Mouse (Mus musculus): ENCODE measurements around the gene Gadd45gip1. TPM values are rescaled to one million over a fixed set of nuclear protein-coding genes. Genes with fewer than 3 reads are reported as not detected.

Gene Gadd45gip1
- polyA plus RNA-seq, 1 experiment from 2014 or later: 71.0 TPM

- no peak for ATAC-seq
- no peak overlapping the region for H3K9ac ChIP-seq
- H3K4me3 ChIP-seq: no peak overlapping the region
- peaks cover 98% of the 10 kb centered on the region for H3K27me3 ChIP-seq (replicated peaks)
- H3K4me2 ChIP-seq: no peak overlapping the region
- no peaks in the 10 kb centered on the region for H3K36me3 ChIP-seq
- H3K4me1 ChIP-seq: 0 out of 2 replicates have a peak, but pooled peaks cover 10% of the 10 kb centered on the region
- 23% methylated on average over 11 of the region's 11 CpGs for WGBS (ENCODE audit: insufficient replicate concordance)
- H3K27ac ChIP-seq: no peak overlapping the region
- no peaks in the 10 kb centered on the region for H3K9me3 ChIP-seq (replicated peaks)
Measured at GRCm38 (mm10) chr8:84788896-84789295, 42.4 kb upstream of the Gadd45gip1 start.

GRCm38 (mm10) chr8:84789345-84789744 lies 42.0 kb upstream of the Gadd45gip1 start:
- ATAC-seq: no peak
- 44% methylated on average over 5 of the region's 5 CpGs for WGBS (ENCODE audit: insufficient replicate concordance)
- Histone ChIP-seq H3K9me3 (replicated peaks) (no peaks in the 10 kb centered on the region), H3K9ac (no peak overlapping the region), H3K27ac (no peak overlapping the region), H3K4me2 (no peak overlapping the region), H3K36me3 (no peaks in the 10 kb centered on the region), H3K4me1 (0 out of 2 replicates have a peak, but pooled peaks cover 12% of the 10 kb centered on the region), H3K4me3 (no peak overlapping the region), H3K27me3 (replicated peaks) (peaks cover 98% of the 10 kb centered on the region)

GRCm38 (mm10) chr8:84789855-84790486 lies 41.4 kb upstream of the Gadd45gip1 start:
- no peak overlapping the region for H3K4me2 ChIP-seq
- H3K4me3 ChIP-seq: no peak overlapping the region
- peaks cover 98% of the 10 kb centered on the region for H3K27me3 ChIP-seq (replicated peaks)
- no peaks in the 10 kb centered on the region for H3K9me3 ChIP-seq (replicated peaks)
- no peak overlapping the region for H3K27ac ChIP-seq
- H3K9ac ChIP-seq: no peak overlapping the region
- 72% methylated on average over 9 of the region's 9 CpGs for WGBS (ENCODE audit: insufficient replicate concordance)
- H3K36me3 ChIP-seq: no peaks in the 10 kb centered on the region
- 0 out of 2 replicates have a peak, but pooled peaks cover 12% of the 10 kb centered on the region for H3K4me1 ChIP-seq
- no peak for ATAC-seq

GRCm38 (mm10) chr8:84790537-84790936 lies 40.8 kb upstream of the Gadd45gip1 start:
- Histone ChIP-seq H3K4me3 (no peak overlapping the region), H3K4me2 (no peak overlapping the region), H3K27me3 (replicated peaks) (peaks cover 98% of the 10 kb centered on the region), H3K27ac (no peak overlapping the region), H3K36me3 (no peaks in the 10 kb centered on the region), H3K9ac (no peak overlapping the region), H3K4me1 (0 out of 2 replicates have a peak, but pooled peaks cover 12% of the 10 kb centered on the region), H3K9me3 (replicated peaks) (no peaks in the 10 kb centered on the region)
- 65% methylated on average over 2 of the region's 2 CpGs for WGBS (ENCODE audit: insufficient replicate concordance)
- ATAC-seq: 0 out of 2 replicates have a peak, but pooled peaks have one; percentile 25

- 66% methylated on average over 12 of the region's 12 CpGs for WGBS (ENCODE audit: insufficient replicate concordance)
- H3K9ac ChIP-seq: no peak overlapping the region
- H3K27ac ChIP-seq: no peak overlapping the region
- H3K36me3 ChIP-seq: no peaks in the 10 kb centered on the region
- H3K9me3 ChIP-seq (replicated peaks): no peaks in the 10 kb centered on the region
- 0 out of 2 replicates have a peak, but pooled peaks cover 12% of the 10 kb centered on the region for H3K4me1 ChIP-seq
- H3K4me2 ChIP-seq: no peak overlapping the region
- peaks cover 98% of the 10 kb centered on the region for H3K27me3 ChIP-seq (replicated peaks)
- no peak for ATAC-seq
- no peak overlapping the region for H3K4me3 ChIP-seq
Measured at GRCm38 (mm10) chr8:84792429-84792947, 38.8 kb upstream of the Gadd45gip1 start.

GRCm38 (mm10) chr8:84793134-84793533 lies 38.2 kb upstream of the Gadd45gip1 start:
- Histone ChIP-seq H3K36me3 (no peaks in the 10 kb centered on the region), H3K4me2 (no peak overlapping the region), H3K4me1 (0 out of 2 replicates have a peak, but pooled peaks cover 12% of the 10 kb centered on the region), H3K9me3 (replicated peaks) (no peaks in the 10 kb centered on the region), H3K27ac (no peak overlapping the region), H3K27me3 (replicated peaks) (peaks cover 98% of the 10 kb centered on the region), H3K9ac (no peak overlapping the region), H3K4me3 (no peak overlapping the region)
- ATAC-seq: no peak
- 73% methylated on average over 9 of the region's 9 CpGs for WGBS (ENCODE audit: insufficient replicate concordance)

GRCm38 (mm10) chr8:84793791-84794485 lies 37.4 kb upstream of the Gadd45gip1 start:
- no peak overlapping the region for H3K4me3 ChIP-seq
- H3K27me3 ChIP-seq (replicated peaks): peaks cover 98% of the 10 kb centered on the region
- no peak overlapping the region for H3K9ac ChIP-seq
- peaks cover 18% of the 10 kb centered on the region for H3K4me1 ChIP-seq
- no peak for ATAC-seq
- no peaks in the 10 kb centered on the region for H3K9me3 ChIP-seq (replicated peaks)
- WGBS (ENCODE audit: insufficient replicate concordance): 50% methylated on average over 13 of the region's 13 CpGs
- H3K27ac ChIP-seq: no peak overlapping the region
- no peaks in the 10 kb centered on the region for H3K36me3 ChIP-seq
- H3K4me2 ChIP-seq: no peak overlapping the region

- no peak overlapping the region for H3K9ac ChIP-seq
- peaks cover 23% of the 10 kb centered on the region for H3K4me1 ChIP-seq
- no peak overlapping the region for H3K4me2 ChIP-seq
- H3K36me3 ChIP-seq: no peaks in the 10 kb centered on the region
- H3K27ac ChIP-seq: no peak overlapping the region
- no peak overlapping the region for H3K4me3 ChIP-seq
- peaks cover 98% of the 10 kb centered on the region for H3K27me3 ChIP-seq (replicated peaks)
- ATAC-seq: no peak
- 64% methylated on average over 7 of the region's 7 CpGs for WGBS (ENCODE audit: insufficient replicate concordance)
- no peaks in the 10 kb centered on the region for H3K9me3 ChIP-seq (replicated peaks)
Measured at GRCm38 (mm10) chr8:84794486-84794885, 36.8 kb upstream of the Gadd45gip1 start.

GRCm38 (mm10) chr8:84797256-84797797 lies 34.0 kb upstream of the Gadd45gip1 start:
- peaks cover 37% of the 10 kb centered on the region for H3K4me1 ChIP-seq
- H3K27me3 ChIP-seq (replicated peaks): peaks cover 98% of the 10 kb centered on the region
- H3K4me3 ChIP-seq: no peak overlapping the region
- no peak overlapping the region for H3K4me2 ChIP-seq
- no peaks in the 10 kb centered on the region for H3K36me3 ChIP-seq
- no peaks in the 10 kb centered on the region for H3K9me3 ChIP-seq (replicated peaks)
- ATAC-seq: no peak
- no peak overlapping the region for H3K27ac ChIP-seq
- 75% methylated on average over 15 of the region's 15 CpGs for WGBS (ENCODE audit: insufficient replicate concordance)
- H3K9ac ChIP-seq: no peak overlapping the region

- Histone ChIP-seq H3K4me1 (peaks cover 37% of the 10 kb centered on the region), H3K9me3 (replicated peaks) (no peaks in the 10 kb centered on the region), H3K27ac (no peak overlapping the region), H3K4me2 (no peak overlapping the region), H3K36me3 (no peaks in the 10 kb centered on the region), H3K9ac (no peak overlapping the region), H3K4me3 (no peak overlapping the region), H3K27me3 (replicated peaks) (peaks cover 98% of the 10 kb centered on the region)
- ATAC-seq: no peak
- 71% methylated on average over 6 of the region's 6 CpGs for WGBS (ENCODE audit: insufficient replicate concordance)
Measured at GRCm38 (mm10) chr8:84797971-84798370, 33.4 kb upstream of the Gadd45gip1 start.

GRCm38 (mm10) chr8:84798446-84799135 lies 32.7 kb upstream of the Gadd45gip1 start:
- peaks cover 98% of the 10 kb centered on the region for H3K27me3 ChIP-seq (replicated peaks)
- ATAC-seq: no peak; the same call in 1 of the 2 replicates
- H3K27ac ChIP-seq: no peak overlapping the region
- no peaks in the 10 kb centered on the region for H3K36me3 ChIP-seq
- H3K4me2 ChIP-seq: peak overlapping the region; percentile 87
- H3K4me1 ChIP-seq: peaks cover 33% of the 10 kb centered on the region
- H3K9me3 ChIP-seq (replicated peaks): no peaks in the 10 kb centered on the region
- peak overlapping the region; percentile 65 for H3K9ac ChIP-seq
- WGBS (ENCODE audit: insufficient replicate concordance): 50% methylated on average over 10 of the region's 10 CpGs
- peak overlapping the region; percentile 67 for H3K4me3 ChIP-seq

Data from liver, embryonic 12.5 days (tissue).